Mouse (Mus musculus) forebrain, embryonic 15.5 days (tissue): ENCODE results near the gene L1td1. TPM values are rescaled to one million over a fixed set of nuclear protein-coding genes. Genes with fewer than 3 reads are reported as not detected.
A peak's percentile ranks its signal among the peaks of the same experiment; 100 is the strongest.
"Not testable (repeated sequence)": the region's sequence is repeated elsewhere in the genome, so short reads cannot be mapped to it uniquely, and the experiment has no call there.

Source experiments
- ATAC-seq: fragments of 200-750 bp; cut with Nextera tagmentation; replicated peaks from 2 replicates; pipeline ENCODE4 v1.8.0; 2017; ENCODE audit warnings: mild to moderate bottlenecking, moderate TSS enrichment, moderate library complexity
- H3K27ac ChIP-seq: fragments of 300-500 bp; sonication (generic); replicated peaks from 2 replicates; pipeline ENCODE4 v1.5.1; 2015; ENCODE audit warnings: mild to moderate bottlenecking, inconsistent platforms
- H3K27me3 ChIP-seq: fragments of 300-500 bp; sonication (generic); 2 replicates; pipeline ENCODE4 v1.6.1; 2015; ENCODE audit warnings: inconsistent platforms
- H3K36me3 ChIP-seq: fragments of 300-500 bp; sonication (generic); 2 replicates; pipeline ENCODE4 v1.6.1; 2015; ENCODE audit warnings: mild to moderate bottlenecking, inconsistent platforms
- H3K4me1 ChIP-seq: fragments of 300-500 bp; sonication (generic); 2 replicates; pipeline ENCODE4 v1.6.1; 2015; ENCODE audit warnings: inconsistent platforms
- H3K4me2 ChIP-seq: fragments of 300-500 bp; sonication (generic); replicated peaks from 2 replicates; pipeline ENCODE4 v1.6.1; 2015; ENCODE audit warnings: mild to moderate bottlenecking, inconsistent platforms
- H3K4me3 ChIP-seq: fragments of 300-500 bp; sonication (generic); 2 replicates; pipeline ENCODE4 v1.5.1; 2015; ENCODE audit warnings: mild to moderate bottlenecking, inconsistent platforms
- H3K9ac ChIP-seq: fragments of 300-500 bp; sonication (generic); replicated peaks from 2 replicates; pipeline ENCODE4 v1.6.1; 2015; ENCODE audit warnings: mild to moderate bottlenecking, inconsistent platforms
- H3K9me3 ChIP-seq: fragments of 300-500 bp; sonication (generic); 2 replicates; pipeline ENCODE4 v1.6.1; 2016; ENCODE audit warnings: inconsistent platforms
- WGBS: fragments of 180-500 bp; shearing (Covaris S2); methylation state at CpG from one replicate; pipeline ENCODE4 v1.1.7; 2015; ENCODE audit warnings: mixed read lengths; 5-methylcytosine and 5-hydroxymethylcytosine counted together
- polyA plus RNA-seq: library from polyadenylated mRNA; unstranded; fragments of >200 nt; fragmentation: Nextera tagmentation; extraction: Ambion mirVana; gene quantifications from 2 replicates; pipeline ENCODE4 v1.2.1, GENCODE M21; 2015

L1td1 gene
- polyA plus RNA-seq, 1 experiment from 2014 or later = not detected

DNA sequence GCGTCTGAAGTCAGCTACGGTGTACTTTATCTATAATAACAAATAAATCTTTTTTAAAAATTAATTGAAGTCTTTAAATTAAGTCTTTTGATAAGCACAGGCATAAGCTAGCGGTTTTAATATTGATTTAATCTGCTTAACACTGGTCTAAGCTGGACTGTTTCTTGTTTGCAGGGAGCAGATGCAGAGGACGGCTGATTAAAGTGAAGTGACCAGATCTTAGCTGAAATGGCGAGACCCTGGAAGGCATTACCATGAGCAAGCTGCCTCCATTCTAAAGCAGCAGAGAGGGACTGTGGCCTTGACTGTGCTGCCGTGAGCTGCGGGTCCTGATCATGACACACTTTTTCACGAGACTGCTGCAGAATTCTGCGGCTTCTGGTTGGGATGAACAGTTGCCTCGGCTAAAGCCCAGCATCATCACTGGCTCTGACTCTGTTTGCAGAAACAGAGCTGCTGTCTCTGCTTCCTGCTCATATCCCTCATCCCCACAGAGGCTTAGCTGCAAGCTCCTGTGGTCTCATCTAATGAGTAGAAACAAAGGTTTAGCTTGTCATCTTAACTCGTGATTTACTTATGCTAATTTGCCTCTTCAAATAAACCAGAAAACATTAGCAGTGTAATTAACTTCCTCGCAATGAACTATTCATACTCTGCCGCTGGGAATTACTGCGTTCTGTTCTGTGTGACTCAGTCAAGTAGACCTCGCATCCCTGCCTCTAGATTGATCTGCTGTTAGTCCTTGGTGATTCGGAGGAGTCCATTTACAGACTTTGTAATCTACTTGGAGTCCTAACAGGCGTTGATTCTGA is 8.6 kb upstream of the L1td1 start:
- H3K27ac ChIP-seq = no peak overlapping the region
- WGBS = 57% methylated on average over 17 of the region's 17 CpGs
- no peaks in the 10 kb centered on the region for H3K27me3 ChIP-seq

DNA sequence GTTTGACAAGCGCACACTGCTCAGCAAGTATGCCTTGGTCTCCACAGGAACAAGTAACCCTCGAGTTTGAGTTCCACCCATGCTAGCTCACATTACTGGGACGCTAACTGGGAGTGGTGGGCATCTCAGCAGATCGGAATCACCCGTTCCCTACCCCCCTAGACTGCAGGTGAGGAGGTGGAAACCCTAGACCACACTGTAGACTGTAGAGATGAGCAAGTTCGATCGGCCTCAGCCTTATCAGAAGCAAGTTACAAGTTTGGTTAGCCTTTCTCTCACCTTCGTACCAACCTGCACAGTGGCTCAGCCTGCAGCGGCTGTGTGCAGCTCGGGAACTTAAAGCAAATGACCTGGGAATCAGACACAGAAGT is 8.0 kb upstream of the L1td1 start:
- no peak overlapping the region for H3K27ac ChIP-seq
- no peaks in the 10 kb centered on the region for H3K27me3 ChIP-seq
- no peak overlapping the region for H3K9ac ChIP-seq
- no peak overlapping the region for H3K4me2 ChIP-seq
- no peaks in the 10 kb centered on the region for H3K9me3 ChIP-seq
- no peaks in the 10 kb centered on the region; the same call in 1 of the 2 replicates for H3K4me1 ChIP-seq
- no peaks in the 10 kb centered on the region for H3K36me3 ChIP-seq
- 83% methylated on average over 10 of the region's 10 CpGs for WGBS
- H3K4me3 ChIP-seq = no peak overlapping the region
- ATAC-seq = no peak

More for the DNA sequence above, 8.6 kb upstream of the L1td1 start:
- H3K4me1 ChIP-seq = no peaks in the 10 kb centered on the region; the same call in 1 of the 2 replicates
- H3K36me3 ChIP-seq = no peaks in the 10 kb centered on the region
- no peak overlapping the region for H3K4me3 ChIP-seq
- H3K4me2 ChIP-seq = no peak overlapping the region
- peak; percentile 58 for ATAC-seq
- H3K9me3 ChIP-seq = no peaks in the 10 kb centered on the region
- H3K9ac ChIP-seq = no peak overlapping the region

DNA sequence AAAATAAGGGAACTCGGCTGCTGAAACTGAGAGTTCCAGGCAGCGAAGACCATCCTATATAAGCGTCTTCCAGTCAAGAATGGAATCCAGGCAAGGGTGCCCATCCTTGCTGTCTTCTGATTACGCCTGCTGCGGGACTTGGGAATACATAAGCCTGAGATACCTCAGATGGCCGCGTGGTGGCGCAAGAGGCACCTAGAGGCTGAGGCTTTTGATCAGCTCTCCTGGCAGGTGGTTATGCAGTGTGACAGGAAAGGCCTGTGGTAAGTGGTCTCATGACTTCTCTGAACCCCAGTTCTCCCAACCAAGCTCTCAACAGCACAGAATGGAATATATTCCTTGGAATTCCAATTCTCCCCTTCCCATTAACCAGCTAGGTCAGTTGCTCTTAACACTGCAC is 4.1 kb upstream of the L1td1 start:
- Histone ChIP-seq H3K4me2 (no peak overlapping the region), H3K4me3 (no peak overlapping the region), H3K27me3 (peaks cover 17% of the 10 kb centered on the region), H3K4me1 (peaks cover 11% of the 10 kb centered on the region), H3K9me3 (no peaks in the 10 kb centered on the region), H3K27ac (no peak overlapping the region), H3K9ac (no peak overlapping the region), H3K36me3 (no peaks in the 10 kb centered on the region)
- WGBS = 13% methylated on average over 8 of the region's 8 CpGs
- ATAC-seq = peak; percentile 47; the same call in 1 of the 2 replicates

DNA sequence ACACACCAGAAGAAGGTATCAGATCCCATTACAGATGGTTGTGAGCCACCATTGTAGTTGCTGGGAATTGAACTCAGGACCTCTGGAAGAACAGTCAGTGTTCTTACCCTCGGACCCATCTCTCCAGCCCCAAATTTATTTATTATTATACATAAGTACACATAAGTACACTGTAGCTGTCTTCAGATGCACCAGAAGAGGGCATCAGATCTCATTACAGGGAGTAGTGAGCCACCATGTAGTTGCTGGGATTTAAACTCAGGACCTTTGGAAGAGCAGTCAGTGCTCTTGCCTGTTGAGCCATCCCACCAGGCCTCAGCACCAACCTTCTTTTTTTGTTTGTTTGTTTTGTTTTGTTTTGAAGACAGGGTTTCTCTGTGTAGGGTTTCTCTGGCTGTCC is 1.9 kb upstream of the L1td1 start:
- H3K36me3 ChIP-seq, H3K4me3 ChIP-seq, H3K9me3 ChIP-seq, H3K27ac ChIP-seq, H3K4me2 ChIP-seq, H3K9ac ChIP-seq, ATAC-seq: not testable (repeated sequence)
- Histone ChIP-seq H3K27me3 (peaks cover 29% of the 10 kb centered on the region), H3K4me1 (peaks cover 20% of the 10 kb centered on the region)
- WGBS = 95% methylated on average over 1 of the region's 1 CpGs

DNA sequence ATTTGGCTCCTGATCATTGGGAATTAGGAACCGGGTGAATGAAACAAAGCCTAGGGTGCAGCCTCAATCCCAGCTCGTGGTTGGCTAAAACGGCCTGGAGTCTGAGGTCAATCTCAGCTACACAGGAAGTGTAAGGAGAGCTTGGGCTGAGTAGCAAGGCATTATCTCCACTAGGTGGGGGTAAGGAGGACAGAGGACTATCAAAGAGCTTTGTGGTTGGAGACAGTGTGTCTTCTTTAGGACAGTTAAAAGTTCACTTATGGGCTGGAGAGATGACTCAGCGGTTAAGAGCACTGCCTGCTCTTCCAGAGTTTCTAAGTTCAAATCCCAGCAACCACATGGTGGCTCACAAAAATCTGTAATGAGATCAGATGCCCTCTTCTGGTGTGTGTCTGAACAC is 1.1 kb upstream of the L1td1 start:
- peaks cover 29% of the 10 kb centered on the region for H3K27me3 ChIP-seq
- no peak for ATAC-seq

DNA sequence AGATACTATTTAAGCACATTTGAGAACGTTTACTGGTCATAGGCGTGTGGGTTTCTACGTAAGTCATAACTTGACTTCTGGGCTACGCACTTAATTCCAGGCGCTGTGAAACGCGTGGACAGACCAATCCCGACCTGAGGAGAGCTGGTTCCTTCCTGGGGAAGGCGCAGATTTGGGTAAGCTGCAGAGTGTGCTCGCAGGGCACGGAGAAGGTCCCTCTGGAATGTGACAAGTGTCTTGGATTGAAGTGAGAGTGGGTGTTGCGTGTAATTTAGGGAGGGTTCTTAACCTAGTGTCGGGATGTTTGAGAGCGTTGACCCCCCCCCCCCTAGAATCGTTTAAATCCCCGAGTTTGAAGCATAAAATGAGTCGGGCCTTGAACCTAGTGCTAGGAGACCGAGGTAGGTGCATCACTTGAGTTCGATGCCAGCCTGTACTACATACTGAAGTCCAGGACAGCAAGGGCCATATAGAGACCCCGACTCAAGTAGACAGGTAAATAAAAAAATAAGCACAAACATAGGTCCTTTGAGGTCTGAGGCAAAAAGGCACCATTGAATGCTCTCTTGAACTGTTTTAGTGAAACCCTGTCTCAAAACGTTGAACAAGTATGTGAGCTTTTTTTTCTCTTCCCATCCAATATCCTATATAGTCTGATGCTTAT is 893 bp downstream of the L1td1 start:
- H3K9ac ChIP-seq = no peak overlapping the region
- no peak for ATAC-seq
- WGBS = 3% methylated on average over 21 of the region's 21 CpGs

More for the DNA sequence above, 1.1 kb upstream of the L1td1 start:
- Histone ChIP-seq H3K4me1 (peaks cover 20% of the 10 kb centered on the region), H3K36me3 (no peaks in the 10 kb centered on the region), H3K9ac (no peak overlapping the region), H3K4me2 (no peak overlapping the region), H3K9me3 (no peaks in the 10 kb centered on the region), H3K27ac (no peak overlapping the region), H3K4me3 (no peak overlapping the region)
- 52% methylated on average over 4 of the region's 4 CpGs for WGBS

DNA sequence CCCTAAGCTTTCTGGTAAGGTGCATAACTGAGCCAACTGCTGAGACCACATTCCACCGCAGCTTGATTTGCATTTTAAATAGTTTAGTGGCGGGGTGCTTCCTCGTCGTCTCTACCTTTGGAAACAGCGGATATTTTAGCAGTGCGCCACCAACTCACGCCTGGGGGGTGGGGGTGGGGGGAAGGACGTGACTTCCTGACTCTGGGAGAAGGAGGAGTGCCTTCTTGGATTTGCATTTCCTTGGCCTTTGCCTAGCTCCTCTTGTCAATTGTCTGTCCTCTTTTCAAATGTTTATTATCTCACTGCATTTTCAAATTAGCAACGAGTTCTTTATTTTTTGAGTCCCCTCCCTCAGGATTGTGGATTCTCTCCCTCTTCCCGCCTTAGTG is 1.4 kb downstream of the L1td1 start:
- no peaks in the 10 kb centered on the region for H3K36me3 ChIP-seq
- 3% methylated on average over 10 of the region's 10 CpGs for WGBS
- no peak overlapping the region for H3K4me3 ChIP-seq
- ATAC-seq = no peak
- 0 out of 2 replicates have a peak overlapping the region, but pooled peaks have one; percentile 15 for H3K4me2 ChIP-seq
- peaks cover 20% of the 10 kb centered on the region for H3K4me1 ChIP-seq
- peaks cover 29% of the 10 kb centered on the region for H3K27me3 ChIP-seq
- no peak overlapping the region for H3K9ac ChIP-seq
- no peaks in the 10 kb centered on the region for H3K9me3 ChIP-seq
- no peak overlapping the region for H3K27ac ChIP-seq

More for the DNA sequence above, 893 bp downstream of the L1td1 start:
- Histone ChIP-seq H3K9me3 (no peaks in the 10 kb centered on the region), H3K27me3 (peaks cover 29% of the 10 kb centered on the region), H3K4me3 (peak overlapping the region; percentile 25), H3K27ac (no peak overlapping the region), H3K36me3 (no peaks in the 10 kb centered on the region), H3K4me2 (peak overlapping the region; percentile 39), H3K4me1 (peaks cover 20% of the 10 kb centered on the region)

DNA sequence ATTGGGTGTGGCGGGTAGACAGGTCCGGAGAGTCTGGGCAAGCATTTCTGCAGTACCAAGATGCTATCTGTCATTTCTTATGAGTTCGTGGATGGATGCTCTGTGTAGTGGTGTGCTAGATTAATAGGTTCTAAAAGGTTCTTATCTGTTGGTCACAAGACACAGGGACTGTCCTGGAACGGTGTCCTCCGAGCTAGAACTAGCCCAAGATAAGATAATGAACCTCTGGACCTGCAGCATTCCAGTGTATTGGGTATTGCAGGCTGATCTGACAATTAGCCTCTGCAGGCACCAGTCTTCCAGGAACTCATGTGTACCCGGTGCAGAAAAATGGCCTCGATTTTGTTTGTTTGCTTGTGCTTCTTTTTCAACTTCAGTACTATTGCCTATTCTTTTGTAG is 2.2 kb downstream of the L1td1 start:
- Histone ChIP-seq H3K9me3 (no peaks in the 10 kb centered on the region), H3K27ac (no peak overlapping the region), H3K4me1 (peaks cover 20% of the 10 kb centered on the region), H3K9ac (no peak overlapping the region), H3K4me2 (no peak overlapping the region), H3K4me3 (no peak overlapping the region), H3K27me3 (peaks cover 29% of the 10 kb centered on the region), H3K36me3 (no peaks in the 10 kb centered on the region)
- ATAC-seq = no peak
- 68% methylated on average over 7 of the region's 7 CpGs for WGBS

GRCm38 (mm10) chr4:98733660-98734059 is 7.1 kb downstream of the L1td1 start:
- WGBS = 93% methylated on average over 16 of the region's 16 CpGs
- H3K27me3 ChIP-seq = 0 out of 2 replicates have a peak, but pooled peaks cover 3% of the 10 kb centered on the region
- H3K4me3 ChIP-seq = no peak overlapping the region
- no peaks in the 10 kb centered on the region for H3K36me3 ChIP-seq
- H3K9me3 ChIP-seq = no peaks in the 10 kb centered on the region
- H3K4me1 ChIP-seq = no peaks in the 10 kb centered on the region
- H3K4me2 ChIP-seq = no peak overlapping the region
- H3K9ac ChIP-seq = no peak overlapping the region
- no peak for ATAC-seq
- H3K27ac ChIP-seq = no peak overlapping the region

DNA sequence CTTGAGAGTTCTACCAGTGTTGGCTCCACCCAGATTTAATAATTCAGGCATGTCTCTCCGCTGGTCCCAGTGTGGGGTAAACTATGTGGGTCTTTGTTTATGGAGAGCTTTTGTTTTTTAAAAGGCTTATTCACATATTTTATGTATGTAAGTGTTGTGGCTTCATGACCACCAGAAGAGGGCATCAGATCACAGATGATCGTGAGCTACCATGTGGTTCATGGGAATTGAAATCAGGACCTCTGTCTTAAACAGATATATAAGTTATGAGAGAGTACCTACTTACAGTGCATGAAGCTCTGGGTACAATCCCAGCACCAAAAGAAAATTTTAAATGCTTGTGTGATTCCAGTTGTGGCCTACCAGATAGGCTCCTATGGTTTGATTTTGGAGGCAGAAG is 13.2 kb downstream of the L1td1 start:
- H3K27ac ChIP-seq = no peak overlapping the region
- 32% methylated on average over 2 of the region's 2 CpGs for WGBS
- H3K4me3 ChIP-seq = no peak overlapping the region
- H3K36me3 ChIP-seq = no peaks in the 10 kb centered on the region
- no peaks in the 10 kb centered on the region for H3K4me1 ChIP-seq
- H3K9me3 ChIP-seq = no peaks in the 10 kb centered on the region
- H3K9ac ChIP-seq = no peak overlapping the region
- no peaks in the 10 kb centered on the region for H3K27me3 ChIP-seq
- H3K4me2 ChIP-seq = no peak overlapping the region
- no peak for ATAC-seq

- no peak overlapping the region for H3K4me2 ChIP-seq
- H3K27ac ChIP-seq = no peak overlapping the region
- no peaks in the 10 kb centered on the region for H3K27me3 ChIP-seq
- H3K4me3 ChIP-seq = no peak overlapping the region
- H3K36me3 ChIP-seq = no peaks in the 10 kb centered on the region
- no peak overlapping the region for H3K9ac ChIP-seq
- no peak for ATAC-seq
- H3K9me3 ChIP-seq = no peaks in the 10 kb centered on the region
- no peaks in the 10 kb centered on the region for H3K4me1 ChIP-seq
- WGBS = 64% methylated on average over 3 of the region's 3 CpGs
Observed at GRCm38 (mm10) chr4:98743209-98743905, 16.8 kb downstream of the L1td1 start.

- no peaks in the 10 kb centered on the region for H3K4me1 ChIP-seq
- no peak overlapping the region for H3K4me2 ChIP-seq
- H3K27ac ChIP-seq = no peak overlapping the region
- no peaks in the 10 kb centered on the region for H3K36me3 ChIP-seq
- no peaks in the 10 kb centered on the region for H3K27me3 ChIP-seq
- ATAC-seq = no peak
- no peak overlapping the region for H3K4me3 ChIP-seq
- WGBS = 43% methylated on average over 7 of the region's 7 CpGs
- no peak overlapping the region for H3K9ac ChIP-seq
- no peaks in the 10 kb centered on the region for H3K9me3 ChIP-seq
Observed at GRCm38 (mm10) chr4:98743906-98744210, 17.3 kb downstream of the L1td1 start.
